Mouse (Mus musculus) retina, postnatal 7 days (tissue): ENCODE data around the gene Mturn.
A peak's percentile ranks its signal among the peaks of the same experiment; 100 is the strongest.

Experiments
- DNase-seq: peaks from one replicate; pipeline ENCODE4 v3.0.0-alpha.2; 2012; ENCODE audit warnings: low read depth, low spot score

Mturn gene

GRCm38 (mm10) chr6:54693286-54693685, 11.9 kb downstream of the Mturn start:
- DNase-seq = no peak

- DNase-seq = no peak
Observed at GRCm38 (mm10) chr6:54698691-54699476, 17.5 kb downstream of the Mturn start.

GRCm38 (mm10) chr6:54699477-54700056, 18.1 kb downstream of the Mturn start:
- peak; percentile 67 for DNase-seq

- no peak for DNase-seq
Observed at GRCm38 (mm10) chr6:54700516-54700915, 19.1 kb downstream of the Mturn start.

GRCm38 (mm10) chr6:54701901-54702300, 20.5 kb downstream of the Mturn start:
- no peak for DNase-seq

GRCm38 (mm10) chr6:54703633-54704538, 22.5 kb downstream of the Mturn start:
- no peak for DNase-seq

- DNase-seq = no peak
Observed at GRCm38 (mm10) chr6:54704539-54704845, 23.1 kb downstream of the Mturn start.

GRCm38 (mm10) chr6:54704847-54705246, 23.4 kb downstream of the Mturn start:
- no peak for DNase-seq

- no peak for DNase-seq
Observed at GRCm38 (mm10) chr6:54705387-54705909, 24.0 kb downstream of the Mturn start.

- DNase-seq = no peak
Observed at GRCm38 (mm10) chr6:54706099-54706498, 24.7 kb downstream of the Mturn start.

- DNase-seq = no peak
Observed at GRCm38 (mm10) chr6:54706611-54707172, 25.3 kb downstream of the Mturn start.

GRCm38 (mm10) chr6:54708646-54709045, 27.2 kb downstream of the Mturn start:
- DNase-seq = no peak

- DNase-seq = no peak
Observed at GRCm38 (mm10) chr6:54715697-54716096, 34.3 kb downstream of the Mturn start.

- no peak for DNase-seq
Observed at GRCm38 (mm10) chr6:54718779-54719685, 37.6 kb downstream of the Mturn start.

- DNase-seq = no peak
Observed at GRCm38 (mm10) chr6:54719686-54720310, 38.4 kb downstream of the Mturn start.

GRCm38 (mm10) chr6:54720512-54721251, 39.3 kb downstream of the Mturn start:
- DNase-seq = no peak

GRCm38 (mm10) chr6:54721252-54721635, 39.8 kb downstream of the Mturn start:
- no peak for DNase-seq

- no peak for DNase-seq
Observed at GRCm38 (mm10) chr6:54726309-54726708, 44.9 kb downstream of the Mturn start.

- DNase-seq = no peak
Observed at GRCm38 (mm10) chr6:54726796-54727195, 45.4 kb downstream of the Mturn start.

GRCm38 (mm10) chr6:54727416-54727815, 46.0 kb downstream of the Mturn start:
- no peak for DNase-seq
